Mouse (Mus musculus) heart, adult 2 months (tissue): Measurements from ENCODE around the gene Relb.

Experiments
- CTCF ChIP-seq: fragments of 200-600 bp; IDR thresholded peaks from 2 replicates; pipeline ENCODE4 v1.8.1; 2022; ENCODE audit warnings: antibody characterized with exemption, mild to moderate bottlenecking, moderate library complexity
- EP300 ChIP-seq: fragments of 200-500 bp; IDR thresholded peaks from 2 replicates; pipeline ENCODE4 v1.6.1; 2011; ENCODE audit warnings: low read depth, low read length, control low read depth; ENCODE audit not compliant: insufficient read depth
- POLR2A ChIP-seq: fragments of 200-500 bp; IDR thresholded peaks from 2 replicates; pipeline ENCODE4 v1.6.1; 2011; ENCODE audit warnings: mild to moderate bottlenecking, low read depth, low read length, control low read depth; ENCODE audit not compliant: insufficient read depth

DNA sequence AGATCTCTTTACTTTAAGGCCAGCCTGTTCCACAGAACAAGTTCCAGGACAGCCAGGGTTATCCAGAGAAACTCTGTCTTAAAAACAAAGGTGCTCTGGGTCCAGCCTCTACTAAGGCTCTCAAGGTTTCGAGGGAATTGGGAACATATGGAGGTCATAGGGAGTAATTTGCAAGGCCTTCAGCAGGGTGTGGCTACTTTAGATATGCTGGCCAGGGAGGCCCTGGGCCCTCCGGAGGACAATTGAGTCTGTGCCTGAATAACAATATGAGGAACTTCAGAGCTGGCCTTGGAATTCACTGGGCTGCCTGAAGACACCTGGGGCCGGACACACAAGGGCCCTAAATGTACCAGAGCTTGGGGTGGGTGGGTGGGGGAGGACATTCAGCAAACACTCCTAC lies 53.7 kb downstream of the Relb start:
- TF ChIP-seq CTCF, result no peak
- TF ChIP-seq POLR2A, result no peak
- no peak for TF ChIP-seq EP300
